Mouse (Mus musculus): Measurements from ENCODE around the gene Micu2. TPM values are rescaled to one million over a fixed set of nuclear protein-coding genes. Genes with fewer than 3 reads are reported as not detected.

The Micu2 gene
- polyA plus RNA-seq, 1 experiment from 2014 or later: 92.1 TPM

DNA sequence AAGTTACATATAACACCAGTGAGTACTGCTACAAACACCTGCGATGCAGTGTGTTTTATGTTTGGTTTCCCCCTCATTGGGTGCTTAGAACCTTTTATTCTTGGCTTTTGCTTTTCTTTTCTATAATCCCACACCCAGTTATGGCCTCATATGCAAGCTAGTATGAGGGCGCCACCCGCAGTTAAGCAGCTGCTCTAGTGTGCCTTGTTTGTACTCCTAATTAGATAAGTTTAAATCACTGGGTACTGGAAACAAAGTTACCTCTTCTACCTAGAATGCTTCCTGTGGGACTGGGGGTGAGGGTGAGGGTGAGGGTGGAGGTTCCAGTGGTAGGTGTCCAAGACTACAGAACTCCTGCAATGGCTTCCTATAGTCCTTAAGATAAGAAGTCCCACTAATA is 2.9 kb downstream of the Micu2 start:
- H3K9me3 ChIP-seq (ENCODE audit: low read length): no peaks in the 10 kb centered on the region; the same call in 1 of the 2 replicates
- WGBS: 89% methylated on average over 3 of the region's 3 CpGs
- no peaks in the 10 kb centered on the region for H3K27me3 ChIP-seq (ENCODE audit: insufficient read depth, low read length)
- H3K4me1 ChIP-seq (ENCODE audit: insufficient read depth, low read length): peaks cover 5% of the 10 kb centered on the region; the same call in 1 of the 2 replicates
- no peak overlapping the region for H3K27ac ChIP-seq (ENCODE audit: low read length)
- ATAC-seq (ENCODE audit: low FRiP score, low TSS enrichment): no peak
- no peak overlapping the region for H3K4me3 ChIP-seq (ENCODE audit: low read length)
- H3K4me2 ChIP-seq (replicated peaks; ENCODE audit: low read depth, low read length): no peak overlapping the region
- peaks cover 3% of the 10 kb centered on the region; the same call in 1 of the 2 replicates for H3K36me3 ChIP-seq (ENCODE audit: insufficient read depth, low read length)
- no peak overlapping the region for H3K9ac ChIP-seq (replicated peaks; ENCODE audit: low read length)

DNA sequence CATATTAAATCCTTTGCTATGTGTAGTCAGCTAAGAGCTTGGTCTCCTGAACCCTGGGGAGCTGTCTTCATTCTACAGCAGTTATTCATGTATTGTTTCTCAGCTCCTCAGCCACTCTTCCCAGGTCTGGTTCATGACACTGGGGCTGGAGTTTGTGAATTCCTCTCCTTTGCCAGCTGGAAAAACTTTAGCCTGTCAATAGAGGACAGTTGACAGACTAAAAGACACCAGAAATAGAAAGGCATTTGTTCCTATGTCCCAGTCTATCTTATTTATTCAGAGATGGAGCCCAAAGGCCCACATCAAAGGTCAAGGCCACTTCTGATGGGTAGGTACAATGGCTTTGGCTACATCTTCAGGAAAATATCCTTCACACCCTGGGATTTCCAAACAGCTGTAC is 7.3 kb downstream of the Micu2 start:
- ATAC-seq (ENCODE audit: low FRiP score, low TSS enrichment): no peak
- peaks cover 6% of the 10 kb centered on the region; the same call in 1 of the 2 replicates for H3K9me3 ChIP-seq (ENCODE audit: low read length)
- no peaks in the 10 kb centered on the region for H3K4me1 ChIP-seq (ENCODE audit: insufficient read depth, low read length)
- H3K27ac ChIP-seq (ENCODE audit: low read length): no peak overlapping the region
- no peak overlapping the region for H3K4me3 ChIP-seq (ENCODE audit: low read length)
- H3K36me3 ChIP-seq (ENCODE audit: insufficient read depth, low read length): peaks cover 15% of the 10 kb centered on the region
- H3K4me2 ChIP-seq (replicated peaks; ENCODE audit: low read depth, low read length): no peak overlapping the region
- no peak overlapping the region for H3K9ac ChIP-seq (replicated peaks; ENCODE audit: low read length)
- H3K27me3 ChIP-seq (ENCODE audit: insufficient read depth, low read length): no peaks in the 10 kb centered on the region

DNA sequence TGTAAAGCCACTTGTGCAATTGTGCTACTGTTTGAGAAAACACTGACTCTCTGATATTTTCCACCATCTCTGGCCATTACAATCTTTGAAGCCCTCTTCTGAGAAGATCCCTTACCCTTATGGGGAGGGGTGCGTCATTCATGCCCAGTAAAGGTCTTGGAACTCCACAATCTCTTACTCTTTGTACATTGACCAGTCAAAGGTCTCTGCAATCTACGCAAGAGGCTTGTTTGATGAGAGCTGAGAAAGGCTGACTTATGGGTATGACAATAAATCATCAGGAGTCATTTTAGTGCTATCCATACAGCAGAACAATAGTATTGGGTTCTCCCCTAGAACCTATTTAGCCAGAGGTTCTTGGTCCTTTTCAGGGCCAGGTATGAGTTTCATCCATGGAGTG is 9.9 kb downstream of the Micu2 start:
- no peak overlapping the region for H3K4me3 ChIP-seq (ENCODE audit: low read length)
- no peak overlapping the region for H3K27ac ChIP-seq (ENCODE audit: low read length)
- no peak overlapping the region for H3K4me2 ChIP-seq (replicated peaks; ENCODE audit: low read depth, low read length)
- H3K9me3 ChIP-seq (ENCODE audit: low read length): peaks cover 6% of the 10 kb centered on the region; the same call in 1 of the 2 replicates
- H3K36me3 ChIP-seq (ENCODE audit: insufficient read depth, low read length): peaks cover 15% of the 10 kb centered on the region
- no peak overlapping the region for H3K9ac ChIP-seq (replicated peaks; ENCODE audit: low read length)
- H3K4me1 ChIP-seq (ENCODE audit: insufficient read depth, low read length): no peaks in the 10 kb centered on the region
- no peaks in the 10 kb centered on the region for H3K27me3 ChIP-seq (ENCODE audit: insufficient read depth, low read length)
- no peak for ATAC-seq (ENCODE audit: low FRiP score, low TSS enrichment)
- WGBS: 91% methylated on average over 2 of the region's 2 CpGs

DNA sequence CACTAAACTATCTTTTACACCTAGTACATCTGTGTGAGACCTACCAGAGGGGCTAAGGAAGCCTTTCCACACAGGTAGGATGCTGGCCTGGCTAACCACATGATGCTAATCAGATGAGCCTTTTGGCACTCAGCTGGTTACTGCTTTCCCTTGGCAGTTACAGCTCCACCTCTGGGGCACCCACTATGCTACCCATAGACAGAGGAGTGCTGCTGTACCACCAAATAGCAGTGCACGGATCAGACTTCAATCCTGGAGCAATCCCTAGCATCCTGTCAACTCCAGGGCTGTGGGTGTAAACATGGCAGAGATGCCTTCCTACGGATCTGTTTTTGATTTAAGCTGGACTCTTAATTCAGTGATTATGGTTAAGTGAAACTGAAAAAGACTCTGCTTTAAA is 13.3 kb downstream of the Micu2 start:
- Histone ChIP-seq H3K4me1 (ENCODE audit: insufficient read depth, low read length) (peaks cover 21% of the 10 kb centered on the region), H3K9me3 (ENCODE audit: low read length) (peaks cover 6% of the 10 kb centered on the region; the same call in 1 of the 2 replicates), H3K27ac (ENCODE audit: low read length) (no peak overlapping the region), H3K4me3 (ENCODE audit: low read length) (no peak overlapping the region), H3K4me2 (replicated peaks; ENCODE audit: low read depth, low read length) (no peak overlapping the region), H3K36me3 (ENCODE audit: insufficient read depth, low read length) (peaks cover 12% of the 10 kb centered on the region), H3K9ac (replicated peaks; ENCODE audit: low read length) (no peak overlapping the region), H3K27me3 (ENCODE audit: insufficient read depth, low read length) (no peaks in the 10 kb centered on the region)
- 84% methylated on average over 2 of the region's 2 CpGs for WGBS
- ATAC-seq (ENCODE audit: low FRiP score, low TSS enrichment): no peak

DNA sequence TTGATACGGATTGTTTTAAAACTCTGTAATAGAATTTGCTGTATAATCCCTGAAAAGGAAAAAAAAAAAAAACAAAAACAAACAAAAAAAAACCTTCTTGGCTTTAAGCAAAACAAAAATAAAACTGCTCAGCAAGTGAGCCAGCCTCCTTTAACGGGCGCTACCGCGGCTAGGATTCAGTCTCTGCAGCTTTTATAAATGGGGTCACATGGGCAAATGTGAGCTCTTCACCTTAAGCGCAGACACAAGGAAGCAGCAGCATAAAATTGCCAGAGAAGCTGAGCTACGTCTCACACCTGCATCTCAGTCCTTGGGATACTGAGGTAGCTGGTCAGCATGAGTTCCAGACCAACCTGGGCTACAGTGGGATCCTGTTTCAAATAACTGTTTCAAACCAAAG is 16.6 kb downstream of the Micu2 start:
- 17% methylated on average over 7 of the region's 7 CpGs for WGBS
- Histone ChIP-seq H3K4me2 (replicated peaks; ENCODE audit: low read depth, low read length) (no peak overlapping the region), H3K4me3 (ENCODE audit: low read length) (no peak overlapping the region), H3K27ac (ENCODE audit: low read length) (no peak overlapping the region), H3K9ac (replicated peaks; ENCODE audit: low read length) (0 out of 2 replicates have a peak overlapping the region, but pooled peaks have one; percentile 22), H3K36me3 (ENCODE audit: insufficient read depth, low read length) (no peaks in the 10 kb centered on the region), H3K27me3 (ENCODE audit: insufficient read depth, low read length) (no peaks in the 10 kb centered on the region), H3K4me1 (ENCODE audit: insufficient read depth, low read length) (peaks cover 30% of the 10 kb centered on the region), H3K9me3 (ENCODE audit: low read length) (no peaks in the 10 kb centered on the region)
- ATAC-seq (ENCODE audit: low FRiP score, low TSS enrichment): no peak

DNA sequence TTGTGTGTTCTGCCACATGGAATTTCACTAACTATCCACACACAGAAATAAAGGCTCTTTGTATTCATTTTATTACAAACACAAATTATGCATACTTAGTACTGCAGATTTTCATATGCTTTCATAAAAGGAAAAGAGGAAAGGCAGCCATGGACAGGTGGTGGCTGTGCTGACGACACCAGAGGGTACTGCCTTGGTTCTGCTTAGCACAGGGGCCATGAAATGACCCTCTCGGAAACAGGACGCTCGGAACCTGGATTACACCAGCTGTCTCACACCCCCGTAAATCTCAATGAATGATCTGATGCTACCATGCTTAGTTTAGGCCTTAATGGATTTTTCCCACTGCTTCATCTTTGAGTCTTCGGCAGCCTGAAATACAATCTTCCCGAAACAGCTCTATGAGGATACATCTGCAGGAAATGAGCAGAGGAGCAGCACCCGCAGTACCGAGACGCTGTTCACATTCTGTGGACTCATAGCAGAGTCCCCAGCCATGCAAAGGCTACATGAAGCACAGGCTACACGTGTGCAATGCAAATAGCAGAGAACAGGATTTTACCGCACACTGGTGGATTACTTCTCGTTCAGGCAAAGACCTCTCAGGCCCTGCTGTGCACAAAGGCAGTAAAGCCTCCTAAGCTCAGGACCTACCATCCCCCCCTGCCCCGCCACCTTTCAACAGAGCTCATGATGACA is 17.2 kb downstream of the Micu2 start:
- peaks cover 30% of the 10 kb centered on the region for H3K4me1 ChIP-seq (ENCODE audit: insufficient read depth, low read length)
- H3K27me3 ChIP-seq (ENCODE audit: insufficient read depth, low read length): no peaks in the 10 kb centered on the region
- WGBS: 17% methylated on average over 14 of the region's 14 CpGs
- H3K27ac ChIP-seq (ENCODE audit: low read length): no peak overlapping the region
- H3K9ac ChIP-seq (replicated peaks; ENCODE audit: low read length): 0 out of 2 replicates have a peak overlapping the region, but pooled peaks have one; percentile 1
- H3K36me3 ChIP-seq (ENCODE audit: insufficient read depth, low read length): no peaks in the 10 kb centered on the region
- no peak overlapping the region for H3K4me3 ChIP-seq (ENCODE audit: low read length)
- peak overlapping the region; percentile 15; the same call in 1 of the 2 replicates for H3K4me2 ChIP-seq (replicated peaks; ENCODE audit: low read depth, low read length)
- peak; percentile 67; the same call in 1 of the 2 replicates for ATAC-seq (ENCODE audit: low FRiP score, low TSS enrichment)
- no peaks in the 10 kb centered on the region for H3K9me3 ChIP-seq (ENCODE audit: low read length)

DNA sequence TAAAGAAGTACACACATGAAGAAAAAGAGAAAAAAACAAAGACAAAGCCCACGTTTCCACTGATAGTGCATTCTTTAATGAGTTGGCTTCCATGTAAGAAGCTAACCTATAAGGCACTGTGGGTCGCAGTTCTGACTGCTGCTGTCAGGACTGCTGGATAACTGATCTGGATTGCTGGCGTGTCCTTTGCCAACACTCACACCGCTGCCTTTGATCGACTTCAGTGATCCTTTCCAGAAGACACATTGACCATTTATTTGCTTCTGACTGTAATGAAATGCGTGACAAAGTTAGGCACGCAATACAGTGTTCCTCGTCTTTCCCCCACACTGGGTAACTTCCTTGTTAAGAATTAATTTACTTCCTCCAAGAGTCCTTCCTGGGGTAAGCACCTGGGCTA is 18.3 kb downstream of the Micu2 start:
- Histone ChIP-seq H3K27ac (ENCODE audit: low read length) (no peak overlapping the region), H3K4me3 (ENCODE audit: low read length) (no peak overlapping the region), H3K27me3 (ENCODE audit: insufficient read depth, low read length) (no peaks in the 10 kb centered on the region), H3K9ac (replicated peaks; ENCODE audit: low read length) (no peak overlapping the region), H3K36me3 (ENCODE audit: insufficient read depth, low read length) (no peaks in the 10 kb centered on the region), H3K4me1 (ENCODE audit: insufficient read depth, low read length) (peaks cover 30% of the 10 kb centered on the region), H3K4me2 (replicated peaks; ENCODE audit: low read depth, low read length) (no peak overlapping the region), H3K9me3 (ENCODE audit: low read length) (no peaks in the 10 kb centered on the region)
- WGBS: 73% methylated on average over 8 of the region's 8 CpGs
- no peak for ATAC-seq (ENCODE audit: low FRiP score, low TSS enrichment)

DNA sequence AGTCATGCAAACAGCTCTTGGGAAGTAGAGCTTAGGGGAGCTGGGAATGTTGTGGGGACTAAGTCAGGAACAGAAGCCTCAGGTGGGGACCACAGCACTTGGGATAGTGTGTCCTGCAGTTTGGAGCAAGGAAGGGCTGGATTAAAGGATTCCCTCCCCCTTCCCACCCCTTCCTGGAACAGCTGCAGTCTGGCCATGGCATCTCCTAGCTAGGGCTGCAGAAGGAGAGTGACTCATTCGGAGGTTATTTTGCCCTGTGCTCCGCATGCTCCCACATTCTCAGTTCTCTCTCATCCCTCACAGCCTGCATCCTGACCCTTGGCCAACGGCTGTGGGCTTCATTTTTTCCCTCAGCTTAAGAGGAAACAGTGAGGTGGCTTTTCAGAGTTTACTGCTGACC is 18.9 kb downstream of the Micu2 start:
- Histone ChIP-seq H3K36me3 (ENCODE audit: insufficient read depth, low read length) (no peaks in the 10 kb centered on the region), H3K9me3 (ENCODE audit: low read length) (no peaks in the 10 kb centered on the region), H3K4me3 (ENCODE audit: low read length) (no peak overlapping the region), H3K9ac (replicated peaks; ENCODE audit: low read length) (no peak overlapping the region), H3K27ac (ENCODE audit: low read length) (no peak overlapping the region), H3K4me1 (ENCODE audit: insufficient read depth, low read length) (peaks cover 30% of the 10 kb centered on the region), H3K27me3 (ENCODE audit: insufficient read depth, low read length) (no peaks in the 10 kb centered on the region), H3K4me2 (replicated peaks; ENCODE audit: low read depth, low read length) (no peak overlapping the region)
- 34% methylated on average over 3 of the region's 3 CpGs for WGBS
- ATAC-seq (ENCODE audit: low FRiP score, low TSS enrichment): no peak; the same call in 1 of the 2 replicates

DNA sequence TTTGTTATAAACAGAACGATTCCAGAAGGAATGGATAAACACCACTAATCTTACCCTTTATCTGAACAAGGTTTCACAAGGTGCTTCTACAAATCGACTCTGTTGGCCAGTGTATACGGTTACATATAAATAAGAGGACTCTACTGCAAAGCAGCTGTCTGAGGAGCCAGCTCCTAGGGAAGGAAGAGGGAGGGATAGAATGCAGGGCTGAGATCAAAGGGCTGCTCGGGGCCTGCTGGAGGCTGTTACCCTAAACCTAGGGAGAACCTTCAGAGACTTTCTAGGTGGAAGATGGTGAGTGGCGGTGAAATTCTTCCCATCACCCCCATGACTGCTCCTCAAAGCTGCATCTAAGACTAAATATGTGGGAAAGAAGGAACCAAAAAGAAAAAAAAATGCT is 20.9 kb downstream of the Micu2 start:
- Histone ChIP-seq H3K36me3 (ENCODE audit: insufficient read depth, low read length) (no peaks in the 10 kb centered on the region), H3K4me1 (ENCODE audit: insufficient read depth, low read length) (peaks cover 28% of the 10 kb centered on the region), H3K9ac (replicated peaks; ENCODE audit: low read length) (no peak overlapping the region), H3K9me3 (ENCODE audit: low read length) (no peaks in the 10 kb centered on the region), H3K4me3 (ENCODE audit: low read length) (no peak overlapping the region), H3K27me3 (ENCODE audit: insufficient read depth, low read length) (no peaks in the 10 kb centered on the region), H3K27ac (ENCODE audit: low read length) (no peak overlapping the region), H3K4me2 (replicated peaks; ENCODE audit: low read depth, low read length) (no peak overlapping the region)
- WGBS: 29% methylated on average over 5 of the region's 5 CpGs
- ATAC-seq (ENCODE audit: low FRiP score, low TSS enrichment): no peak

DNA sequence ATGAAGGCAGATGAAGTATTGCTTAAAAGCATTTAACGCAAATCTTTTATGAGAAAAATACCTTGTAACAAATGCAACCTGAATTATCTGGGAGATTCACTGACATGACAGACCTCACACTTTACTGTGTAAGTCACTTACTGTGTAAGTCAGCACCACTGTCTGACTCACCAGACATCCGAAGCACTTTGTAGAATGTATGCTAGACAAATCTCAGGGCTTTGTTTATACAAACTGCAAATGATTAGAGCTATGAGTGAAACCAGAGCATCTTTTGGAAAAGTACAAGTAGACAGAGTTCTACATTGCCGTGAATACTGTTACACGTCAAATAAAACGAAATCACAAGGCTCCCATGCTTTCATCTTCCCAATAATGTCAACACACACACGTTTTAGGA is 23.4 kb downstream of the Micu2 start:
- no peak overlapping the region for H3K9ac ChIP-seq (replicated peaks; ENCODE audit: low read length)
- WGBS: 70% methylated on average over 6 of the region's 6 CpGs
- H3K27ac ChIP-seq (ENCODE audit: low read length): no peak overlapping the region
- no peaks in the 10 kb centered on the region for H3K9me3 ChIP-seq (ENCODE audit: low read length)
- peaks cover 9% of the 10 kb centered on the region for H3K4me1 ChIP-seq (ENCODE audit: insufficient read depth, low read length)
- ATAC-seq (ENCODE audit: low FRiP score, low TSS enrichment): no peak
- H3K27me3 ChIP-seq (ENCODE audit: insufficient read depth, low read length): no peaks in the 10 kb centered on the region
- no peak overlapping the region for H3K4me3 ChIP-seq (ENCODE audit: low read length)
- no peaks in the 10 kb centered on the region for H3K36me3 ChIP-seq (ENCODE audit: insufficient read depth, low read length)
- H3K4me2 ChIP-seq (replicated peaks; ENCODE audit: low read depth, low read length): no peak overlapping the region
